Mouse (Mus musculus): ENCODE measurements around the gene Gm29776.

The Gm29776 gene

GRCm38 (mm10) chr14:54650621-54651454 lies 47.8 kb downstream of the Gm29776 start:
- DNase-seq (ENCODE audit: low spot score), result peak; percentile 86

DNA sequence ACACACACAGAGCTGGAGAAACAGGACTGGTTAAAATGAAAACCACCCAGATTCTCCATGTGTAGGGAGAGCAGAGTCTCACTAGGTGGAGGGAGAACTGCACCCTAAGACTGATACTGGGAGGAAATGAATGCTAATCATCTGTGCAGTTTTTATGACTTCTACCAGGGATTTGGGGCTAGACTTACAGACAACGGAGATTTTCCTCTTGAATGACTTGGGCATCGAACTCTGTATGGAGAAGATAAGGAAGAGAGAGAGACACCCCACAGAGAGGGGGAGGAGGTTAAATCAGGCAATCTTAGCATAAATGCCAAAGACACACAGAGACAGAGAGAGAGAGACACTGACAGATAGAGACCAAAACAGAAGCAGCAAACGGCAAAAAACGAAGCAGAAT lies 50.7 kb downstream of the Gm29776 start:
- DNase-seq (ENCODE audit: low spot score), result no peak

DNA sequence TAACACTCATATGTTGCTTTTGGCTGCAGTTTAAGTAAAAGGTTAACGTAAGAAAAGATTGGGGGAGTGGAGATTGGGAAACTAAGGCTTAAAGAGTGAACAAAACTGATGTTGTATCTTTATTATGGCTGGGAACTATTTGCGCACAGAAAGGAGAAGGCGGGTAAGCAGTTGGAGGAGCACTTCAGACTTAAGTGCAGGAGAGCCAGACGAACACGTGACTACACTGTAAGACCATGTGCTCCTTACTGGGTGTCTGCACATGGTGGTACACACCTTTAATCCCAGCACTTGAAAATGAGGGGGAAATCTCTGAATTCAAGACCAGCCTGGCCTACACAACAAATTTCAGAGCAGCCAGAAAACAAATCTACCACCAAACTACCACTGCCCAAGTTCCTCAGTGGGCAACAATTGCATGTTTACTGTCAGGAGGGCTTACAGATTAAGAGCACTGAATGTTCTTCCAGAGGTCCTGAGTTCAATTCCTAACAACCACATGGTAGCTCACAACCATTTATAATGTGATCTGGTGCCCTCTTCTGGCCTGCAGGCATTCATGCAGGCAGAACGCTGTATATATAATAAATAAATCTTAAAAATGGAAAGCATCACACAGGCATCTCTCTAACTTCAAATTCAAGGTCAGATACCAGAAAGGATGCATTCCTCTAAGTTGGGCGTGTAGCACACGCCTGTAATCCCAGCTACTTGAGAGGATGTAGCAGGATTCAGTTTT lies 51.6 kb downstream of the Gm29776 start:
- no peak for DNase-seq (ENCODE audit: low spot score)

DNA sequence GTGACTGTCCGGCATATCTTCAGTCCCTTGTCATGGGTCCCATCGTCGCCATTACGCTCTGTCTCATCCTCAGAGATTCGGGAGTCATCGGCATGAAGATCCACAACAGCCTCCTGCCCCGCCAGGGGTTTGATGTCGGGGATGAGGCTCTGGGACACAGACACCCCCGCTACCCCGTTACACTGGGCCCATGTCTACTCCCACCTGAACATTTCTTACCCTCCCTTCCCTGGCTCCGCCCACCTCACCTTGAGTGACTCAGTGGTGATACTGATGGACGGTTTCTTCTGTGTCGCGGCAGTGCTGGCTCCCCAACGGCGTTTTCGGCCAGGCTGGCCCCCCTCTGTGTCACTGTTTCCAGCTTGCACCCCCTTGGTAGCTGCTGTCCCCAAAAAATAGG lies 52.2 kb downstream of the Gm29776 start:
- no peak for DNase-seq (ENCODE audit: low spot score)

DNA sequence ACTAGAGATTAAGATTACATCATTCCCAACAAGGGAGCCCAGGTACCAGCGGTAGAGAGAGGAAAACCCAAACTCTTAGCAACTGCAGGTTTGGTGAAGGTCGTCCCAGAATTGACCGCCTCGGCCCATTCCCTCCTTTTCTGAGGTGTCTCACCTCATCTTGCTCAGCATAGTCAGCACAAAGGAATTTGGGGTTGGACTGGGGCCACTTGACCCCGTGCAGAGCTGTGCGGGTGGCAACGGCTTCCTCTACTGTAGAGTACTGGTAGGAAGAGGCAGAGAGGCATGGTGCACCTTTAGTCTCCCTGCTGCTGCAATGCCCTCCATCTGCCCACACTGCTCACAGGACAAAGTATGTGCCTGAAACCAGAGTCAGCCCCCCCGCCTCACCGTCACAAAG lies 54.3 kb downstream of the Gm29776 start:
- no peak for DNase-seq (ENCODE audit: low spot score)

DNA sequence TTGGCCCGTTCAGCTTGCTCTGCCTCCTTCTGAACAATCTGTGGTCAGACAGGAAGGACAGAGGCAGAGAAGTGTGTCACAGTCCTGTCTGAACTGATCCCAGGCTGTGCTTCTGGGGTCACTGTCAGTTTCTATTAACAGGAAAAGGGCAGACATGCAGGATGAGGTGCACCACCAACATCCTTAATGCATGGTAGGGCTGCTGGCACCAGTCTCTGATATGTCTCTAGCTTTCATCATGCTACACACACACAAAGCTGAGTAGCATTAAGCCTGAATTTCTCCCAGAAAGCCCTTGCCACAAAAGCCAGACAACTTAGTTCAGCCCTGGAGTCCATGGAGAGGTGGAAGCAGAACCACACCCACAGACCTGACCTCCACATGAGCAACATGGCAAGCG lies 55.6 kb downstream of the Gm29776 start:
- DNase-seq (ENCODE audit: low spot score), result no peak

Data from layer of hippocampus, adult 11-12 months (tissue).